8 mouse cellular contexts compared by ENCODE assay signal in genomic region chr15:31602426-31602825, GRCm38 (mm10). TPM values are rescaled to one million over a fixed set of nuclear protein-coding genes. Genes with fewer than 3 reads are reported as not detected.
DNase-seq lines count a peak whose midpoint lies in the region; TF ChIP-seq lines count a peak whose summit lies in the region.

No protein-coding gene starts in this region.

- intact Hi-C loops in heart, postnatal 25 days (cut with DNase I): no loop called here

- H3K4me3 ChIP-seq in liver, adult 2 months (ENCODE audit: insufficient read depth, low read depth, low read length): peak overlapping the region; percentile 97
- peak overlapping the region; percentile 72 for H3K4me3 ChIP-seq in testis, adult 2 months (ENCODE audit: control insufficient read depth, low read depth, low read length)

- peaks cover 23% of the 10 kb centered on the region for H3K79me2 ChIP-seq in liver, adult 2 months (ENCODE audit: control insufficient read depth, insufficient read depth, low read length)

- H3K36me3 ChIP-seq in liver, adult 2 months (ENCODE audit: control insufficient read depth, insufficient read depth, low read length): peaks cover 6% of the 10 kb centered on the region; the same call in 1 of the 2 replicates
- no peaks in the 10 kb centered on the region for H3K36me3 ChIP-seq in testis, adult 2 months (ENCODE audit: control insufficient read depth, insufficient read depth, low read length)

- peak; percentile 67 for TF ChIP-seq CTCF in liver, adult 2 months (IDR thresholded peaks at IDR 0.05; ENCODE audit: low read depth, low read length)
- peak; percentile 8; the same call in 1 of the 2 replicates for TF ChIP-seq CTCF in testis, adult 2 months (IDR thresholded peaks at IDR 0.05; ENCODE audit: control insufficient read depth, insufficient read depth, insufficient replicate concordance, low read depth, low read length)

- under 1% methylated on average over 15 of the region's 15 CpGs for WGBS in liver, adult 2 months

- peak overlapping the region; percentile 70 for H3K9ac ChIP-seq in liver, adult 2 months (ENCODE audit: low read depth, low read length)

- peak; percentile 93 for DNase-seq in heart, adult 11 months
- no peak for DNase-seq in heart, postnatal 25 days (ENCODE audit: low spot score)
- peak; percentile 84 to 86 for DNase-seq in cerebellum, postnatal 10 days
- peak; percentile 25 to 48 for DNase-seq in heart, adult 18-20 months
- peak; percentile 46 for DNase-seq in kidney, adult 11 months
- DNase-seq in liver, adult 2 months (ENCODE audit: extremely low read depth, low read depth, low spot score): peak; percentile 70
- DNase-seq in naive thymus-derived CD4-positive, alpha-beta T cell, adult 2 months (ENCODE audit: low read depth): peak; percentile 75

- H3K27ac ChIP-seq in liver, adult 2 months (replicated peaks; ENCODE audit: insufficient read depth, low read depth, low read length): peak overlapping the region; percentile 46; the same call in 1 of the 2 replicates
- H3K27ac ChIP-seq in testis, adult 2 months (ENCODE audit: control insufficient read depth, insufficient read depth, low read depth, low read length): no peak overlapping the region

- H3K27me3 ChIP-seq in liver, adult 2 months (ENCODE audit: control insufficient read depth, insufficient read depth, low read length): no peaks in the 10 kb centered on the region
- H3K27me3 ChIP-seq in testis, adult 2 months (ENCODE audit: control insufficient read depth, insufficient read depth, low read length): no peaks in the 10 kb centered on the region

- no peak for TF ChIP-seq POLR2A in liver, adult 2 months (IDR thresholded peaks at IDR 0.05; ENCODE audit: extremely low read depth, insufficient read depth, low read length)
- no peak for TF ChIP-seq POLR2A in testis, adult 2 months (IDR thresholded peaks at IDR 0.05; ENCODE audit: control insufficient read depth, low read depth, low read length)

- H3K4me1 ChIP-seq in liver, adult 2 months (ENCODE audit: control insufficient read depth, insufficient read depth, low read length): peaks cover 21% of the 10 kb centered on the region
- H3K4me1 ChIP-seq in testis, adult 2 months (ENCODE audit: control insufficient read depth, insufficient read depth, low read length): peaks cover 10% of the 10 kb centered on the region

RNA-seq across cellular contexts. Expression of gene Fam173b, which starts 0.8 kb away (rescaled TPM):
- total RNA-seq in heart, postnatal 25 days (2021): 10 to 100 TPM; 19.6 to 22.9 TPM
- total RNA-seq in heart, adult 18-20 months (2021): 10 to 100 TPM; 20.5 to 22.8 TPM
- 20.1 and 20.4 TPM in 2 replicates for total RNA-seq in liver, adult 2 months (2014; rRNA removed)
- polyA plus RNA-seq in liver, adult 2 months (2012; rRNA removed): 8.5 and 13.7 TPM in 2 replicates
- polyA plus RNA-seq in testis, adult 2 months (2012; rRNA removed): 4.8 and 6.2 TPM in 2 replicates

RNA-seq across cellular contexts. Expression of gene Cct5, which starts 0.8 kb away (rescaled TPM):
- total RNA-seq in heart, postnatal 25 days (2021): 100 to 1,000 TPM; 147 to 158 TPM
- 100 to 1,000 TPM; 142 to 150 TPM for total RNA-seq in heart, adult 18-20 months (2021)
- total RNA-seq in liver, adult 2 months (2014; rRNA removed): 180 and 184 TPM in 2 replicates
- 72.8 and 73.6 TPM in 2 replicates for polyA plus RNA-seq in liver, adult 2 months (2012; rRNA removed)
- polyA plus RNA-seq in testis, adult 2 months (2012; rRNA removed): 208 and 217 TPM in 2 replicates

RNA-seq across cellular contexts. Expression of gene Cmbl, which starts 37.2 kb away (rescaled TPM):
- total RNA-seq in heart, postnatal 25 days (2021): 10 to 100 TPM; 28.0 to 31.2 TPM
- 10 to 100 TPM; 33.7 to 35.8 TPM for total RNA-seq in heart, adult 18-20 months (2021)
- total RNA-seq in liver, adult 2 months (2014; rRNA removed): 292 and 434 TPM in 2 replicates
- 374 and 481 TPM in 2 replicates for polyA plus RNA-seq in liver, adult 2 months (2012; rRNA removed)
- 8.2 and 12.8 TPM in 2 replicates for polyA plus RNA-seq in testis, adult 2 months (2012; rRNA removed)
